Mouse (Mus musculus) lung, embryonic 16.5 days (tissue): ENCODE results near the gene Il9r. TPM values are rescaled to one million over a fixed set of nuclear protein-coding genes. Genes with fewer than 3 reads are reported as not detected.

Experiments used
- ATAC-seq: fragments of 200-750 bp; cut with Nextera tagmentation; 2 replicates; pipeline ENCODE4 v1.8.0; 2017; ENCODE audit warnings: low read depth, mild to moderate bottlenecking, moderate library complexity
- H3K27ac ChIP-seq: fragments of 300-500 bp; sonication (generic); 2 replicates; pipeline ENCODE4 v1.5.1; 2014; ENCODE audit warnings: mild to moderate bottlenecking, control low read depth, low read length
- H3K27me3 ChIP-seq: fragments of 300-500 bp; sonication (generic); 2 replicates; pipeline ENCODE4 v1.6.1; 2014; ENCODE audit warnings: low read depth, low read length, mixed read lengths; ENCODE audit not compliant: control insufficient read depth, insufficient read depth
- H3K36me3 ChIP-seq: fragments of 300-500 bp; sonication (generic); 2 replicates; pipeline ENCODE4 v1.6.1; 2014; ENCODE audit warnings: low read length; ENCODE audit not compliant: control insufficient read depth, insufficient read depth
- H3K4me1 ChIP-seq: fragments of 300-500 bp; sonication (generic); replicated peaks from 2 replicates; pipeline ENCODE4 v1.6.1; 2014; ENCODE audit warnings: low read length, mixed read lengths; ENCODE audit not compliant: control insufficient read depth, insufficient read depth
- H3K4me2 ChIP-seq: fragments of 300-500 bp; sonication (generic); 2 replicates; pipeline ENCODE4 v1.6.1; 2014; ENCODE audit warnings: low read depth, low read length, control low read depth
- H3K4me3 ChIP-seq: fragments of 300-500 bp; sonication (generic); 2 replicates; pipeline ENCODE4 v1.5.1; 2014; ENCODE audit warnings: mild to moderate bottlenecking, low read length, control low read depth
- H3K9ac ChIP-seq: fragments of 300-500 bp; sonication (generic); 2 replicates; pipeline ENCODE4 v1.6.1; 2014; ENCODE audit warnings: low read length, control low read depth
- H3K9me3 ChIP-seq: fragments of 300-500 bp; sonication (generic); 2 replicates; pipeline ENCODE4 v1.6.1; 2016; ENCODE audit warnings: low read length; ENCODE audit not compliant: control insufficient read depth
- WGBS: fragments of 180-500 bp; shearing (Covaris S2); extraction: QIAGEN DNeasy Blood & Tissue Kit; methylation state at CpG from one replicate; pipeline ENCODE4 v1.1.7; 2014; 5-methylcytosine and 5-hydroxymethylcytosine counted together
- polyA plus RNA-seq: library from polyadenylated mRNA; unstranded; fragments of >200 nt; fragmentation: Nextera tagmentation; extraction: Ambion mirVana; gene quantifications from 2 replicates; pipeline ENCODE4 v1.2.1, GENCODE M21; 2015

Gene Il9r
- polyA plus RNA-seq, 1 experiment from 2014 or later: 0.06 TPM

GRCm38 (mm10) chr11:32159176-32159575 lies 40.9 kb downstream of the Il9r start:
- no peak for ATAC-seq
- Histone ChIP-seq H3K4me1 (peaks cover 3% of the 10 kb centered on the region; the same call in 1 of the 2 replicates), H3K27ac (no peak overlapping the region), H3K9ac (no peak overlapping the region), H3K4me2 (no peak overlapping the region), H3K4me3 (no peak overlapping the region), H3K27me3 (peaks cover 7% of the 10 kb centered on the region), H3K9me3 (no peaks in the 10 kb centered on the region), H3K36me3 (no peaks in the 10 kb centered on the region)
- WGBS: 73% methylated on average over 3 of the region's 3 CpGs

GRCm38 (mm10) chr11:32157791-32158594 lies 42.1 kb downstream of the Il9r start:
- no peak overlapping the region for H3K27ac ChIP-seq
- peaks cover 3% of the 10 kb centered on the region; the same call in 1 of the 2 replicates for H3K4me1 ChIP-seq
- peaks cover 7% of the 10 kb centered on the region for H3K27me3 ChIP-seq
- no peak overlapping the region for H3K4me2 ChIP-seq
- WGBS: 61% methylated on average over 18 of the region's 18 CpGs
- no peak overlapping the region for H3K9ac ChIP-seq
- no peaks in the 10 kb centered on the region for H3K9me3 ChIP-seq
- no peak overlapping the region for H3K4me3 ChIP-seq
- H3K36me3 ChIP-seq: no peaks in the 10 kb centered on the region
- ATAC-seq: no peak

- H3K4me3 ChIP-seq: no peak overlapping the region
- WGBS: 78% methylated on average over 7 of the region's 7 CpGs
- H3K4me2 ChIP-seq: no peak overlapping the region
- no peak overlapping the region for H3K27ac ChIP-seq
- H3K9ac ChIP-seq: no peak overlapping the region
- no peaks in the 10 kb centered on the region for H3K9me3 ChIP-seq
- ATAC-seq: no peak
- H3K4me1 ChIP-seq: no peaks in the 10 kb centered on the region
- H3K36me3 ChIP-seq: no peaks in the 10 kb centered on the region
- peaks cover 7% of the 10 kb centered on the region for H3K27me3 ChIP-seq
Measured at GRCm38 (mm10) chr11:32156854-32157630, 43.0 kb downstream of the Il9r start.

- no peak overlapping the region for H3K4me2 ChIP-seq
- no peaks in the 10 kb centered on the region for H3K27me3 ChIP-seq
- WGBS: 85% methylated on average over 7 of the region's 7 CpGs
Measured at GRCm38 (mm10) chr11:32153216-32153615, 46.9 kb downstream of the Il9r start.

GRCm38 (mm10) chr11:32152814-32153213 lies 47.3 kb downstream of the Il9r start:
- no peak overlapping the region for H3K27ac ChIP-seq
- H3K4me3 ChIP-seq: no peak overlapping the region
- H3K27me3 ChIP-seq: no peaks in the 10 kb centered on the region
- no peaks in the 10 kb centered on the region for H3K9me3 ChIP-seq
- no peak overlapping the region for H3K9ac ChIP-seq
- no peak for ATAC-seq
- no peaks in the 10 kb centered on the region for H3K36me3 ChIP-seq
- no peak overlapping the region for H3K4me2 ChIP-seq
- H3K4me1 ChIP-seq: no peaks in the 10 kb centered on the region

More at GRCm38 (mm10) chr11:32153216-32153615, 46.9 kb downstream of the Il9r start:
- Histone ChIP-seq H3K27ac (no peak overlapping the region), H3K4me1 (no peaks in the 10 kb centered on the region), H3K4me3 (no peak overlapping the region), H3K9me3 (no peaks in the 10 kb centered on the region), H3K9ac (no peak overlapping the region), H3K36me3 (no peaks in the 10 kb centered on the region)
- no peak for ATAC-seq

GRCm38 (mm10) chr11:32151243-32151642 lies 48.8 kb downstream of the Il9r start:
- Histone ChIP-seq H3K4me2 (no peak overlapping the region), H3K4me1 (no peaks in the 10 kb centered on the region), H3K9ac (no peak overlapping the region), H3K27me3 (no peaks in the 10 kb centered on the region), H3K36me3 (no peaks in the 10 kb centered on the region), H3K27ac (no peak overlapping the region), H3K9me3 (no peaks in the 10 kb centered on the region), H3K4me3 (no peak overlapping the region)
- WGBS: 92% methylated on average over 5 of the region's 5 CpGs
- no peak for ATAC-seq

GRCm38 (mm10) chr11:32149605-32150004 lies 50.5 kb downstream of the Il9r start:
- H3K27me3 ChIP-seq: no peaks in the 10 kb centered on the region
- H3K4me3 ChIP-seq: no peak overlapping the region
- no peaks in the 10 kb centered on the region for H3K9me3 ChIP-seq
- no peak for ATAC-seq
- no peak overlapping the region for H3K4me2 ChIP-seq
- H3K9ac ChIP-seq: no peak overlapping the region
- 77% methylated on average over 11 of the region's 11 CpGs for WGBS
- no peaks in the 10 kb centered on the region for H3K4me1 ChIP-seq
- H3K27ac ChIP-seq: no peak overlapping the region
- no peaks in the 10 kb centered on the region for H3K36me3 ChIP-seq

GRCm38 (mm10) chr11:32142771-32143170 lies 57.3 kb downstream of the Il9r start:
- WGBS: 76% methylated on average over 5 of the region's 5 CpGs
- no peaks in the 10 kb centered on the region for H3K27me3 ChIP-seq
- H3K4me2 ChIP-seq: no peak overlapping the region
- no peak for ATAC-seq
- no peaks in the 10 kb centered on the region for H3K36me3 ChIP-seq
- no peak overlapping the region for H3K9ac ChIP-seq
- H3K9me3 ChIP-seq: no peaks in the 10 kb centered on the region
- H3K27ac ChIP-seq: no peak overlapping the region
- H3K4me3 ChIP-seq: no peak overlapping the region
- peaks cover 7% of the 10 kb centered on the region; the same call in 1 of the 2 replicates for H3K4me1 ChIP-seq
